Mouse (Mus musculus): ENCODE measurements around the gene Ankrd40.

GRCm38 (mm10) chr11:94379736-94380135 is 51.9 kb downstream of the Ankrd40 start:
- TF ChIP-seq CTCF (IDR thresholded peaks at IDR 0.05) (no peak), POLR2A (IDR thresholded peaks at IDR 0.05; ENCODE audit: insufficient read depth, low read depth, low read length) (no peak), EP300 (IDR thresholded peaks at IDR 0.05; ENCODE audit: insufficient read depth, low read depth, low read length) (no peak)

Measured in heart, adult 2 months (tissue).